Mouse (Mus musculus): ENCODE measurements around the gene Usp28.
"Not testable (repeated sequence)": the region's sequence is repeated elsewhere in the genome, so short reads cannot be mapped to it uniquely, and the experiment has no call there.

The Usp28 gene

DNA sequence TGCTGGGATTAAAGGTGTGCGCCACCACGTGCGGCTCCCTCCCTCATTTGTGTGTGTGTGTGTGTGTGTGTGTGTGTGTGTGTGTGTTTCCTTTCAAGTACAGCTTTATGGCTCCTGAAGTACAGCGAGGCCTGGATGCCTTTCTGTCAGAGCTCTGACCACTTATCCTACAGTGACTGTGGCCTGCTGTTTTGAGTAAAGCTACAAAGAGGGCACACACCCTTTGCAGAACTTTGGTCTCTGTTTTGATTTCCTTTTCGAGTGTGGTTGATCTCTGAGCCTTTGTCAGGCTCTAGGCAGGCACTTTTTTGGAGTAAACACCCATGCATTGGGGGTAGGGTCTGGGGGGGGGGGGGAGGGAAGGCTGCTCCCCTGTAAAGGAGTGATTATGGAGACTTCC, 4.8 kb upstream of the Usp28 start:
- peaks cover 7% of the 10 kb centered on the region; the same call in 1 of the 2 replicates for H3K9me3 ChIP-seq (ENCODE audit: low read length)
- no peaks in the 10 kb centered on the region for H3K27me3 ChIP-seq (ENCODE audit: insufficient read depth, low read length)
- no peaks in the 10 kb centered on the region for H3K36me3 ChIP-seq (ENCODE audit: insufficient read depth, low read length)
- H3K4me1 ChIP-seq (replicated peaks; ENCODE audit: low read depth, low read length) = peaks cover 51% of the 10 kb centered on the region
- H3K4me3 ChIP-seq (replicated peaks; ENCODE audit: low read length) = no peak overlapping the region
- TF ChIP-seq CTCF (conservative IDR thresholded peaks at IDR 0.05; ENCODE audit: low read length) = no peak
- no peak for TF ChIP-seq NANOG (IDR thresholded peaks at IDR 0.05; ENCODE audit: borderline replicate concordance, low read length)
- TF ChIP-seq POU5F1 (IDR thresholded peaks at IDR 0.05; ENCODE audit: borderline replicate concordance, low read length) = no peak

DNA sequence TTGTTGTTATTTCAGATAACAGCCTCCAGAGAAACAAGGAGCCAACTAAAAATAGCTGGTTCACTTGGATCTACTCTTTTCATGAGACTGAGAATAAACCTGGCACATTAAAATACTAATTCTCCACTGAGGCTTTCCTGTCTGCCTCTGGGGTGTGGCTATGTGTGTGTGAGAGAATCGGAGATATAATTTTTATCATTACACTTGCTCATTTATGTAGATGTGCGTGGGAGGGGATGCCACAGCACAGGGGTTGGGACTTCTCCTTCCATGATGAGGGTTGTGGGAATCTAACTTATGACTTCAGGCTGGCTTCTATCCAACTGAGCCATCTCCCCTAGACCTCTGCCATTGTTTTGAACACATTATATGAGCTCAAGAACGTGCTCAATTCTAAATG, 4.4 kb upstream of the Usp28 start:
- peaks cover 7% of the 10 kb centered on the region; the same call in 1 of the 2 replicates for H3K9me3 ChIP-seq (ENCODE audit: low read length)
- peaks cover 51% of the 10 kb centered on the region for H3K4me1 ChIP-seq (replicated peaks; ENCODE audit: low read depth, low read length)
- no peaks in the 10 kb centered on the region for H3K36me3 ChIP-seq (ENCODE audit: insufficient read depth, low read length)
- H3K4me3 ChIP-seq (replicated peaks; ENCODE audit: low read length) = no peak overlapping the region
- no peak for TF ChIP-seq NANOG (IDR thresholded peaks at IDR 0.05; ENCODE audit: borderline replicate concordance, low read length)
- TF ChIP-seq POU5F1 (IDR thresholded peaks at IDR 0.05; ENCODE audit: borderline replicate concordance, low read length) = no peak
- TF ChIP-seq CTCF (conservative IDR thresholded peaks at IDR 0.05; ENCODE audit: low read length) = no peak
- no peaks in the 10 kb centered on the region for H3K27me3 ChIP-seq (ENCODE audit: insufficient read depth, low read length)

DNA sequence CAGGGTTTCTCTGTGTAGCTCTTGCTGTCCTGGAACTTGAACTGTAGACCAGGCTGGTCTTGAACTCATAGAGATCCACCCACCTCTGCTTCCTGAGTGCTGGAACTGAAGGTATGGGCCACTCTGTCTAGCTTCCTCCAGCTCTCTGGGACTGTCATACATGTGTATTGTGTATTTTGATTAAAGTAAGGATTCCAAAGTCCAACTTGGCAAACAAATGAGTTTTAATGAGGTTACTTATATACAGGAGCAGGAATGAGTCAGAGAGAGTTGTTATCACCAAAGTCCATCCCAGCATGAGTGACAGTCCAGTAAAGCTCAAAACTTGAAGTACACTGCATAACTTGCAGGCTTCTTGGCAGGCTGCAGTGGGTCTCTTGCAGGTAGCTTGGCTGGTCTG, 3.3 kb upstream of the Usp28 start:
- no peak for TF ChIP-seq POU5F1 (IDR thresholded peaks at IDR 0.05; ENCODE audit: borderline replicate concordance, low read length)
- no peak for TF ChIP-seq CTCF (conservative IDR thresholded peaks at IDR 0.05; ENCODE audit: low read length)
- TF ChIP-seq NANOG (IDR thresholded peaks at IDR 0.05; ENCODE audit: borderline replicate concordance, low read length) = no peak
- Histone ChIP-seq H3K4me1 (replicated peaks; ENCODE audit: low read depth, low read length) (peaks cover 56% of the 10 kb centered on the region), H3K4me3 (replicated peaks; ENCODE audit: low read length) (no peak overlapping the region), H3K36me3 (ENCODE audit: insufficient read depth, low read length) (peaks cover 4% of the 10 kb centered on the region; the same call in 1 of the 2 replicates), H3K27me3 (ENCODE audit: insufficient read depth, low read length) (no peaks in the 10 kb centered on the region), H3K9me3 (ENCODE audit: low read length) (peaks cover 7% of the 10 kb centered on the region; the same call in 1 of the 2 replicates)

DNA sequence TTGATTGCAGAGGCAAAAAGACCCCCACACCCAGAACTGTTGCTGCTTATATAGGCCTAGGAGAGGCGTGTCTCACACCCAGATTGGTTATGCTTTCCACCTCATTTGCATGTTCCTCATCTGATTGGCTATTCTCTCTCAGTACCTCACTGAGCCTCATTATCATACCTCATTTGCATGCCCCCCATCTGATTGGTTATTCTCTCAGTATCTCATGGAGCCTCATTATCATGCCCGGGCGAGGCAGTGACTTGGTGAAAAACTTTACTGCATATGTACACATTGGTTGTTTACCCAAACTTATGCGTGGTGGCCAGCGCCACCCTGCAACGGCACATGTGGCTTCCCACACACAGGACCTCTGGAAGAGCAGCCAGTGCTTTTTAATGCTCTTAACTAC, 1.4 kb upstream of the Usp28 start:
- not testable (repeated sequence) for H3K27me3 ChIP-seq (ENCODE audit: insufficient read depth, low read length); H3K9me3 ChIP-seq (ENCODE audit: low read length)
- peaks cover 19% of the 10 kb centered on the region for H3K36me3 ChIP-seq (ENCODE audit: insufficient read depth, low read length)
- peaks cover 65% of the 10 kb centered on the region for H3K4me1 ChIP-seq (replicated peaks; ENCODE audit: low read depth, low read length)
- H3K4me3 ChIP-seq (replicated peaks; ENCODE audit: low read length) = peak overlapping the region; percentile 84

DNA sequence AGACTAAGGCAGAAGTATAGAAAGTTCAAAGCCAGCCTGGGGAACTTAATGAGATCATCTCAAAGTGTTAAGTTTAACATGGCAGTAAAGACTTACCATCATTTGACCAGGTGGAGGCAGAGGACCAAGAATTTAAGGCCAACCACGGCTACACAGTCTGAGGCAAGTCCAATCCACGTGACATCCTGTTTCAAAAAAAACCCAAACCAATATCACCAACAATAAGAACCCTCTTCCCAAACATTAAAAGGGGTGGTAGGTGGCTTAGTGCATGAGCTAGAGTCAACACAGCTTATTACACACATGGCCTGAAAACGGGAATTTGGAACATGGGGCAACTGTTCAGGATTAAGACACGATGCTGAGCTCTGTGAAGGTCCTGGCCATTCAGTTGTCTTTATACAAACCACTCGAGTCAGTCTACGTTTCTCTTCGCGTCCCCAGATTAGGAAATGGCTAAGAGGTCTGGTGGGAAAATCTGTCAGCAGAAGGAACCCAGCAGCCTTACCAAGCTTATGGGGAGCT, 793 bp upstream of the Usp28 start:
- H3K27me3 ChIP-seq (ENCODE audit: insufficient read depth, low read length) = no peaks in the 10 kb centered on the region
- H3K4me1 ChIP-seq (replicated peaks; ENCODE audit: low read depth, low read length) = peaks cover 68% of the 10 kb centered on the region
- peaks cover 7% of the 10 kb centered on the region; the same call in 1 of the 2 replicates for H3K9me3 ChIP-seq (ENCODE audit: low read length)
- TF ChIP-seq NANOG (IDR thresholded peaks at IDR 0.05; ENCODE audit: borderline replicate concordance, low read length) (no peak), POU5F1 (IDR thresholded peaks at IDR 0.05; ENCODE audit: borderline replicate concordance, low read length) (no peak), CTCF (conservative IDR thresholded peaks at IDR 0.05; ENCODE audit: low read length) (no peak)
- peak overlapping the region; percentile 84 for H3K4me3 ChIP-seq (replicated peaks; ENCODE audit: low read length)
- peaks cover 24% of the 10 kb centered on the region for H3K36me3 ChIP-seq (ENCODE audit: insufficient read depth, low read length)

DNA sequence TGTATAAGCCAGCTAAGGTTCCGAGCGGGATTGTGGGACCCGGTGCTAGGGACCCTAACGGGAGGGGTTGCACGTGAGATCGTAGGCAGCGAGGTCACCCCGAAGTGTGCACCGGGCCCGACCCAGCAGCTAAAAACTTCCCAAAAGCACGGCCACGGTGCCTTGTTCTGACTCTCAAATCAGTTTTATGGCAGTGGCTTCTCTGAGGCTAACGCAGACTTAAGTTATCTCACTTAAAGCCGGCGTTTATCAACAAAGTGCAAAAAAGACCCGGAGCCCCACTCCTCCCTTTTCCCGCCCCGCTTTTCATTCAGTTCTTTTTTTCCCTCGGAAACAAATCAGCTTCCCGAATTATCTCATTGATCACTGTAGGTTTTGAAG, 523 bp downstream of the Usp28 start:
- TF ChIP-seq CTCF (conservative IDR thresholded peaks at IDR 0.05; ENCODE audit: low read length) (no peak), POU5F1 (IDR thresholded peaks at IDR 0.05; ENCODE audit: borderline replicate concordance, low read length) (no peak), NANOG (IDR thresholded peaks at IDR 0.05; ENCODE audit: borderline replicate concordance, low read length) (no peak)
- Histone ChIP-seq H3K36me3 (ENCODE audit: insufficient read depth, low read length) (peaks cover 37% of the 10 kb centered on the region), H3K4me3 (replicated peaks; ENCODE audit: low read length) (peak overlapping the region; percentile 94), H3K4me1 (replicated peaks; ENCODE audit: low read depth, low read length) (peaks cover 69% of the 10 kb centered on the region), H3K9me3 (ENCODE audit: low read length) (peaks cover 7% of the 10 kb centered on the region; the same call in 1 of the 2 replicates), H3K27me3 (ENCODE audit: insufficient read depth, low read length) (no peaks in the 10 kb centered on the region)

DNA sequence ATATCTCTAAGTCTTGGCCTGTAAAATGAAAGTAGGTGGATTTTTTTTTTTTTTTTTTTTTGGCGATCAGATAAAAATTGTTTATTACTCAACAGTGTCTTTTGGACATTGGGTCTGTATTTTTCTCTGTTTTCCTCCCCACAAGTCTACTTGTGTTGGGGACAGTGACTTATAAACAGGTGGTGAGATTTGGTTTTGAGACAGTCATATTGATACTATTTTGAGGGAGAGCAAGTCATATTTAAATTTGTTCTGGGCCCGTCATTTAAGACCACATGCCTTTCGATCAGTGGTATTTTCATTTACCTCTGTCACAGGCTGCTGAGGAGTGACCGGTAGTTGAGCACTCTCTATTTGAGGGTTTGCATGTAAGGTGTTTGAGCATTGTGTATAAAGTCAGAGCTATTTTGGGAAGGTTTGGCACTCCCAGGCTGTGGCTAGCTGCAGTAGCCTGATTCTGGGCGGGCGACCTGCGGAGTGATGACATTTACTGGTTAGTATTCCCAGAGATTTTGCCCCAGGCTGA, 1.5 kb downstream of the Usp28 start:
- Histone ChIP-seq H3K36me3 (ENCODE audit: insufficient read depth, low read length) (peaks cover 44% of the 10 kb centered on the region), H3K27me3 (ENCODE audit: insufficient read depth, low read length) (no peaks in the 10 kb centered on the region), H3K4me1 (replicated peaks; ENCODE audit: low read depth, low read length) (peaks cover 67% of the 10 kb centered on the region), H3K4me3 (replicated peaks; ENCODE audit: low read length) (peak overlapping the region; percentile 94), H3K9me3 (ENCODE audit: low read length) (peaks cover 7% of the 10 kb centered on the region; the same call in 1 of the 2 replicates)
- TF ChIP-seq CTCF (conservative IDR thresholded peaks at IDR 0.05; ENCODE audit: low read length) (no peak), POU5F1 (IDR thresholded peaks at IDR 0.05; ENCODE audit: borderline replicate concordance, low read length) (no peak), NANOG (IDR thresholded peaks at IDR 0.05; ENCODE audit: borderline replicate concordance, low read length) (no peak)

DNA sequence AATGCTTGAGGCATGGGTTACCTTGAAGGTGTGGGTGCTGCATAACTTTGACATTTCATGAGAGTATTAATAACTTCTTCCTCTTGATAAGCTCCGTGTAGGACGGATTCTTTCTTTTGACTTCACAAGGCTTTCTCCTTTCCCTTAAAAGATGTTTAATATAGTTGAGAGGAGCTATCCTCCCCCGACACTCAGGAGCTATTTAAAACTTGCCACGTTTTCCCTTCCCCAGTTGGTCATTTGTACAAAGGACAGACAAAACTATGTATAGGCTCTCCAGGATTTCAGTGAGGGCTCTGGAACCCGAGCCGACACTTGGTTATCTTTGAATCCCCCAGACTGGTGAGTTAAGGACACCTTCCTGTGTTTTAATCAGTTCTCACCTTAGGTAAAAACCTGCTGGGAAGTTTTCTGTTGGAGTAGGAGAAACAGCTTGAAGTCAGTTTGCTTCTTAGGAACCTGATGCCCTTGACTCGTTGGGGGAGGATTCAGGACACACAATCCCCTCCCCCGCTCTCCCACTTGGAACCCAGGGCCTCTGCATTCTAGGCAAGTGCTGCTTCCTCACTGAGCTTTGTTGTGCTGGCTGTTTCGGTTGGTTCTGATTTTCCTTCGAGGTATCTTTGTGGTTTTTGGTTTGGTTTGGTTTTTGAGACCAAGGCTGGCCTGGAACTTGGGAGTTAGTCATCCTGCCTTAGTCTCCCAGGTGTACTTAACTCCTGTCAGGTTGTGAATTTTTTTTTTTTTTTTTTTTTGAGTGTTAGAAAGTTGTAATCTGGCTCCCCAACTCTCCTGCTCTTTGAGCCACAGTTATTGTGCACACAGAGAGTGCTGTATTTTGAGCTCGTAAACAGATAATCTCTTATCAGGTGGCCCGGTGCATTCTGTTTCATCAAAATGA, 2.3 kb downstream of the Usp28 start:
- H3K36me3 ChIP-seq (ENCODE audit: insufficient read depth, low read length) = peaks cover 44% of the 10 kb centered on the region
- TF ChIP-seq POU5F1 (IDR thresholded peaks at IDR 0.05; ENCODE audit: borderline replicate concordance, low read length) (no peak), NANOG (IDR thresholded peaks at IDR 0.05; ENCODE audit: borderline replicate concordance, low read length) (peak; percentile 43; the same call in 1 of the 2 replicates), CTCF (conservative IDR thresholded peaks at IDR 0.05; ENCODE audit: low read length) (no peak)

More for the DNA sequence above, 2.3 kb downstream of the Usp28 start:
- Histone ChIP-seq H3K9me3 (ENCODE audit: low read length) (peaks cover 7% of the 10 kb centered on the region; the same call in 1 of the 2 replicates), H3K4me3 (replicated peaks; ENCODE audit: low read length) (peak overlapping the region; percentile 94), H3K4me1 (replicated peaks; ENCODE audit: low read depth, low read length) (peaks cover 67% of the 10 kb centered on the region), H3K27me3 (ENCODE audit: insufficient read depth, low read length) (no peaks in the 10 kb centered on the region)

Data from E14TG2a.4 (cell line).